Mouse (Mus musculus): Measurements from ENCODE around the gene Tmem189. TPM values are rescaled to one million over a fixed set of nuclear protein-coding genes. Genes with fewer than 3 reads are reported as not detected.
"Not testable (repeated sequence)": the region's sequence is repeated elsewhere in the genome, so short reads cannot be mapped to it uniquely, and the experiment has no call there.

The Tmem189 gene
- total RNA-seq, 2 experiments from 2014 or later = 31.2 to 33.5 TPM

GRCm38 (mm10) chr2:167621255-167622087 lies 68.2 kb downstream of the Tmem189 start:
- DNase-seq = no peak

- DNase-seq = no peak
Observed at GRCm38 (mm10) chr2:167617472-167617871, 72.2 kb downstream of the Tmem189 start.

DNA sequence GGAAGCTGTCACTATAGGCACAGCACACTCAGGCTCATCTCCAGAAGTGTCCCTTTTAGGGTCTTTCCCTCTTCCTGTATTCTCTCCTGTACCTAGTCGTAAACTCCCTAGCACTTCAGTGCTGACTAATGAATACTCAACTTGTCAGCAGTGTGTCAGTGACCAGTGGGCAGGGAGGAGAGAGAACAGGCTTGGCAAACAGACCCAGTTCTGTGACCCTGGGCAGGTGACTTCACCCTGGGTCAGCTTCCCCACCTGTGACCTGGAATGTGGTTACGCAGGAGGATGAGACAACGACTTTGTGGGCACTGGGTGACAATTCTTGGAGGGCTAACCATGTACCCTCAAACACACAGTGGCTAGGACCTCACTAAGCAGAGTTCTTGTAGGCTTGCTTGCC lies 72.6 kb downstream of the Tmem189 start:
- DNase-seq = no peak

- not testable (repeated sequence) for DNase-seq
Observed at GRCm38 (mm10) chr2:167613335-167613734, 76.3 kb downstream of the Tmem189 start.

GRCm38 (mm10) chr2:167612122-167612521 lies 77.5 kb downstream of the Tmem189 start:
- DNase-seq = no peak

DNA sequence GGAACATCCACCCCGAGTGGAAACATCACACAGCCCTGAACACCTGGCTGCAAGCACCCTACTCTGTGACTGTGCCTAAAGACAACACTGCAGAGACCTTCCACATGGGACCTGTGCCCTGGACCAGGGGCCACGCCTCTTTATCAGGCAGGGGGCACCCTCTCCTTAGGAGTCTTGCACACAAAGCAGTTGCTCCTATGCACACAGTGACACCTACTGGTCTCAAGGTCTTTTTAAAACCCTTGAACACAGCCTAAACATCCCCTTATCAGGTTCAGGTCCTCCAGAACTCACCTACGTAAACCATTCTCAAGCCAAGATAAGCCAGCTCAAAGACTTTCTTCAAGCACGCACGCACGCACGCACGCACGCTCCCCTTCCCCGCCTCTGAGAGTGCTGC lies 78.3 kb downstream of the Tmem189 start:
- no peak for DNase-seq

- no peak for DNase-seq
Observed at GRCm38 (mm10) chr2:167606745-167607123, 82.9 kb downstream of the Tmem189 start.

DNA sequence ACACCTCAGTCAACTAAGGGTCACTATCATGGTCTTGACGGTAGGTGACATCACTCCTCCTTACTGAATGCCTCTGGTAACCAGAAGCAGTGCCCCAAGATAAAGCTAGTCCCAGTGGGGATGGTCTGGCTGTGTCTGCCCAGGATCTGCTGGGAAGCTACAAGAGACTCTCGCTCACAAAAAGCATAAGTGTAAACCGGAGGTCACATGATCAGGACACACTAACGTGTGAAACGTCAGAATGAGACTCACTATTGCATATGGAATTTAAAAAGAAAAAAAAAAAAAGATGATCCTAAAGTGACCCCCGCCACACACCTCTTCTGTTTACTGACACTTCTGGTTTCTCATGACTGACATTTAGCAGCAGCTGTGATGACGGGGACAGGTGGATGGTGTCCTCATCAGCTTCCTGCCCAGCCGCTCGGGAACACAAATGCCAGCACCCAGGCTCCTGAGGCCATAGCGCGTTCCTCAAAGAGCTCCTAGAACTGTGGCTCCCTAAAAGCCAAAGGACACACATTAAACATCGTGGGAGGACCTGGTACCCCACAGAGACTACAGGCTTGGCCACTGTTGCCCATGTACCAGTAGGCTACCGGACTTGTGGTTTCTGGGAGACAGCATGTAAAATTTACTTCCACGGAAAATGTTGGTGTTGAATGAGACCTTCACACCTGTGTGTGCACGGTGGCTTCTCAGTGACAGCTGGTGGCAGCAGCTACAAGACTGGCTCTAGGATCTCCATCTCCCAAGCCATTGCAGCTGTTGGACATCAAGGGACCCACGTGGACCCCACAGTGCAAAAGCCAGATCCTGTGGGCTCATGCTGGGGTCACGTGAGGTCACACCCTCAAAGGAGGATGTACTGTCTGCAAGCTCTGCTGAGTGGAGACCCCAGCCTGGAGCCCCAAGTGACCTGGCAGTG lies 83.5 kb downstream of the Tmem189 start:
- no peak for DNase-seq

DNA sequence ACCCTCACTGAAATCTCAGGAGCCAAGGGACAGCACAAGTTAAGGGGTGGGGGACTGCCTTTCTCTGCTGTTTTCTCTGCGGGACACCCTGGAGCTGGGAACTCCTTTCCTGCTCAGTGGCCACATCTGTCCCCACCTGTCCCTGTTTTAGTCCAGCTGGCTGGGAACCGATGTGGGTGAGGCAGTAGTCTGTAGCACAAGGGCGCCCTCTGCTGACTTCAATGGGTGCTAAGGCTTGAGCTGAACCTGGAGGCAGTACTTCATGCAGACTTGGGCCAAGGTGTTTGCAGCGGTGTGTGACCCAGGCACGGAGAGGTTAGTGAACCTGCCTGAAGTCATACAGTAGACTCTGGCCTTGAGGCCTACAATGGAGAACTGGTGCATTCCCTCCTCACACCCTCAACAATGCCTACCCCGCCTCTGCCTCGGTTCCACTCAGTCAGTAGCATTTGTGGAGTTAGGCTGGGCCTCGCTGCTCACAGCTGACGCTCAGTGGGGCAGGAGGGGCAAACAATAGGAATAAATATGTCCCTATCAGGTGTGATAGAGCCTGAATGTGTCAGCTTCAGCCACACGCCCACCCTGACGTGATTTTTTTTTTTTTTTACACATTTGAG lies 84.3 kb downstream of the Tmem189 start:
- DNase-seq = peak; percentile 94

GRCm38 (mm10) chr2:167602978-167603377 lies 86.6 kb downstream of the Tmem189 start:
- peak; percentile 52 for DNase-seq

GRCm38 (mm10) chr2:167602364-167602763 lies 87.3 kb downstream of the Tmem189 start:
- no peak for DNase-seq

- no peak for DNase-seq
Observed at GRCm38 (mm10) chr2:167600481-167600995, 89.1 kb downstream of the Tmem189 start.

- DNase-seq = no peak
Observed at GRCm38 (mm10) chr2:167599917-167600316, 89.7 kb downstream of the Tmem189 start.

GRCm38 (mm10) chr2:167599195-167599594 lies 90.4 kb downstream of the Tmem189 start:
- DNase-seq = no peak

DNA sequence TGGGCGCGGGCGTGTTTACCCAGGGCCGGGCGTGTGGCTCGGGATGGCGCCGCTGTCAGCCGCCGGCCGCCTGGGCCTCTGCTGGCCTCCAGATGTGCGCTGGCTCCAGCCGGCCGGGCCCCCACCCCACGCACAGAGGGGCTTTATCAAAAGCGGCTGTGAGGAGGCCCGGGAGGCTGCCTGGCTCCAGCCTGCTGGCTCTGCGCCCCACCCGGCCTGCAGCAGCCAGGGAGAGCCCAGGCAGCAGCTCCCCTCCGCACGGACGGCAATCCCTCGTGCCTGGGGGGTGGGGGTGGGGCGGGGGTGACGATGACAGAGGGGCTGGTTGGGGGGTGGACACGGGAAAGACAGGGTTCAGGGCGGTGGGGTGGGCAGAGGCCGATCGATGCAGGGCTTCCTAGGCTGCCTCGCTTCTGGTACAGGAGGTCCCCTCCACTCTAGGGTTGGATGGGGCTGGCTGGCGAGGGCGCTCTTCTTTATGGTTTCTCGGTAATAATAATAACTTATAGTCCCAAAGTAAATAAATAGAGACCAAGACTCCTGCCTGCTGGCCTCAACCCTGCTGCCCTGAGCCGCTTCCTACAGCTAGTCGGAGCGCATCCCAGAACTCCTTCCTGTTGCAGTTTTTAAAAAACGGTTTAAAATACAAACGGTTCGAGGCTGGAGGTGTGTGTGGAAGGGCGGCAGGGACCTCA lies 92.0 kb downstream of the Tmem189 start:
- peak; percentile 50 for DNase-seq

- DNase-seq = no peak
Observed at GRCm38 (mm10) chr2:167596726-167597491, 92.7 kb downstream of the Tmem189 start.

DNA sequence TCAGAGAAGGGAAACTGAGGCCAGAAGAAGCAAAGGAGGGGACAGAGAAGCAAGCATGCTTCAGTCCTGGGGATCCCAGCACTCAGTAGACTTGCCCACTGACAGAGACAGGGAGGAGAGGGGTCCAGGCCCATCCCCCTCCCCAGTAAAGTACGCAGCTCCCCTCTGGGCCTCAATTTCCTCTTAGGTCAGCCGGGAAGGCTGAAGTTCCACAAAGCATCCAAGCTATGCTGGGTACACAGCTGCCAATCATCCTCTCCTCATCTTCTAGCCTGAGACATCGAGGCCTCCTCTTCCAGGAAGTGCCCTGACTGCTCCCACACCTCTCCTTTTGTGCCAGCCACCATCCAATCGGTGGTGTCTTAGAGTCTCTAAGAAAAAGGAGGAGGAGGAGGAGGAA lies 93.4 kb downstream of the Tmem189 start:
- no peak for DNase-seq

GRCm38 (mm10) chr2:167595761-167596171 lies 93.9 kb downstream of the Tmem189 start:
- DNase-seq = no peak

DNA sequence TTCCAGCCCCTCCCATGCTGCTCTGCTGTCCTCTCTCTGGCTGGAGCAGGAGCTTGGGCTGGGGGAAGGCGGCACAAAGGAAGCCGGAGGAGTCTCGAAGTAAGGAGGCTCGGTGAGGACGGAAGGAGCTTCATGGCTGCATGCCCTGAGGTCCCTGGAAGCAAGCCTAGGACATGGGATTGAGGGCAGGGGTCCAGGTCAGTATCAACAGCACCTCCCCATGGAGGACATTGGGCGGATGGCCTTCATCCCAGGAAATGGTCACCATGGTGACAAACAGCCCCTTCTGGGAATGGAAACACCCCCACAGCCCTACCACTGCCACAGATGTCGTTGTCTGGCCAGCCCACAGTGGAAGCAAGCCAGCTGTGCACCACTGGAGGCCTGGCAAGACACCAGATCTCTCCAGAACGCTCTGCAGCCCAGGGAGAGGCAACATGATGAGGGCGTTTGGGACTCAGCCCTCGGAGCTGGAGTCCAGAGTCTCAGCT lies 95.1 kb downstream of the Tmem189 start:
- DNase-seq = peak; percentile 88

GRCm38 (mm10) chr2:167593551-167594250 lies 95.9 kb downstream of the Tmem189 start:
- DNase-seq = no peak

Data from adrenal gland, postnatal 10 days (tissue).